Mouse (Mus musculus) spleen, adult 2 months (tissue): ENCODE measurements around the gene Efna3. TPM values are rescaled to one million over a fixed set of nuclear protein-coding genes. Genes with fewer than 3 reads are reported as not detected.

Experiments used
- DNase-seq, 2 experiments: peaks; one replicate each; pipeline versions ENCODE4 v3.0.0 to v3.0.0-alpha.2; 2012 to 2021; ENCODE audit warnings: low spot score in 2 of 2, low read depth in 1 of 2
- H3K27ac ChIP-seq: fragments of 200-500 bp; 2 replicates; pipeline ENCODE4 v1.5.1; 2012; ENCODE audit warnings: low read length, inconsistent platforms; ENCODE audit not compliant: insufficient read depth
- H3K27me3 ChIP-seq: fragments of 200-500 bp; 2 replicates; pipeline ENCODE4 v1.6.1; 2012; ENCODE audit warnings: mild to moderate bottlenecking, moderate library complexity, low read length, inconsistent platforms; ENCODE audit not compliant: control insufficient read depth, insufficient read depth
- H3K36me3 ChIP-seq: fragments of 200-500 bp; 2 replicates; pipeline ENCODE4 v1.6.1; 2012; ENCODE audit warnings: mild to moderate bottlenecking, low read length, inconsistent platforms; ENCODE audit not compliant: control insufficient read depth, insufficient read depth
- H3K4me1 ChIP-seq: fragments of 200-500 bp; 2 replicates; pipeline ENCODE4 v1.6.1; 2011; ENCODE audit warnings: inconsistent platforms; ENCODE audit not compliant: control insufficient read depth, insufficient read depth, insufficient read length
- H3K4me3 ChIP-seq: fragments of 200-500 bp; 2 replicates; pipeline ENCODE4 v1.5.1; 2011; ENCODE audit warnings: mild to moderate bottlenecking, inconsistent platforms; ENCODE audit not compliant: insufficient read depth, insufficient read length; ENCODE audit errors: extremely low read depth
- CTCF ChIP-seq: fragments of 200-500 bp; IDR thresholded peaks from 2 replicates; pipeline ENCODE4 v1.5.1; 2011; ENCODE audit warnings: mild to moderate bottlenecking, inconsistent platforms; ENCODE audit not compliant: insufficient read depth, insufficient read length, insufficient replicate concordance; ENCODE audit errors: extremely low read depth
- POLR2A ChIP-seq: fragments of 200-500 bp; IDR thresholded peaks from 2 replicates; pipeline ENCODE4 v1.6.1; 2011; ENCODE audit warnings: low read depth, low read length, inconsistent platforms
- WGBS: fragments of 180-500 bp; shearing (Covaris S2); methylation state at CpG from one replicate; pipeline ENCODE4 v1.1.7; 2018; 5-methylcytosine and 5-hydroxymethylcytosine counted together
- polyA plus RNA-seq: library from polyadenylated mRNA; depleted of rRNA; stranded (reverse); fragments of >200 nt; gene quantifications from 2 replicates; pipeline ENCODE4 v1.2.3, GENCODE M21; 2012

Efna3 gene
- polyA plus RNA-seq, 1 experiment: not detected

GRCm38 (mm10) chr3:89360237-89360636, 37.5 kb upstream of the Efna3 start:
- Histone ChIP-seq H3K4me1 (peaks cover 3% of the 10 kb centered on the region; the same call in 1 of the 2 replicates), H3K27me3 (no peaks in the 10 kb centered on the region), H3K4me3 (no peak overlapping the region), H3K36me3 (no peaks in the 10 kb centered on the region), H3K27ac (no peak overlapping the region)
- TF ChIP-seq CTCF (no peak), POLR2A (no peak)
- no peak for DNase-seq
- 20% methylated on average over 3 of the region's 3 CpGs for WGBS

GRCm38 (mm10) chr3:89359630-89360029, 36.9 kb upstream of the Efna3 start:
- no peak overlapping the region for H3K27ac ChIP-seq
- 84% methylated on average over 6 of the region's 6 CpGs for WGBS
- TF ChIP-seq POLR2A: no peak
- no peak for TF ChIP-seq CTCF
- H3K4me3 ChIP-seq: no peak overlapping the region
- no peak for DNase-seq
- H3K4me1 ChIP-seq: peaks cover 3% of the 10 kb centered on the region; the same call in 1 of the 2 replicates
- H3K36me3 ChIP-seq: no peaks in the 10 kb centered on the region
- H3K27me3 ChIP-seq: no peaks in the 10 kb centered on the region

- TF ChIP-seq POLR2A: no peak
- no peak for TF ChIP-seq CTCF
Observed at GRCm38 (mm10) chr3:89356029-89356428, 33.3 kb upstream of the Efna3 start.

GRCm38 (mm10) chr3:89355512-89355902, 32.7 kb upstream of the Efna3 start:
- 80% methylated on average over 6 of the region's 6 CpGs for WGBS
- Histone ChIP-seq H3K4me3 (no peak overlapping the region), H3K27ac (no peak overlapping the region), H3K4me1 (peaks cover 3% of the 10 kb centered on the region; the same call in 1 of the 2 replicates), H3K36me3 (no peaks in the 10 kb centered on the region), H3K27me3 (no peaks in the 10 kb centered on the region)
- no peak for DNase-seq
- TF ChIP-seq CTCF: no peak
- no peak for TF ChIP-seq POLR2A

More at GRCm38 (mm10) chr3:89356029-89356428, 33.3 kb upstream of the Efna3 start:
- no peak for DNase-seq
- Histone ChIP-seq H3K36me3 (no peaks in the 10 kb centered on the region), H3K4me3 (no peak overlapping the region), H3K27ac (no peak overlapping the region), H3K27me3 (no peaks in the 10 kb centered on the region), H3K4me1 (peaks cover 3% of the 10 kb centered on the region; the same call in 1 of the 2 replicates)
- 75% methylated on average over 9 of the region's 9 CpGs for WGBS

- 19% methylated on average over 5 of the region's 5 CpGs for WGBS
- H3K4me3 ChIP-seq: no peak overlapping the region
- H3K36me3 ChIP-seq: no peaks in the 10 kb centered on the region
- DNase-seq: peak; percentile 45 to 75
- H3K27me3 ChIP-seq: no peaks in the 10 kb centered on the region
- TF ChIP-seq POLR2A (no peak), CTCF (peak; percentile 77; the same call in 1 of the 2 replicates)
- no peak overlapping the region for H3K27ac ChIP-seq
- peaks cover 6% of the 10 kb centered on the region for H3K4me1 ChIP-seq
Observed at GRCm38 (mm10) chr3:89354816-89355511, 32.2 kb upstream of the Efna3 start.

- TF ChIP-seq POLR2A (no peak), CTCF (no peak)
- H3K4me3 ChIP-seq: no peak overlapping the region
- H3K27ac ChIP-seq: no peak overlapping the region
- WGBS: 86% methylated on average over 5 of the region's 5 CpGs
- H3K4me1 ChIP-seq: peaks cover 6% of the 10 kb centered on the region
- no peak for DNase-seq
- no peaks in the 10 kb centered on the region; the same call in 1 of the 2 replicates for H3K27me3 ChIP-seq
- H3K36me3 ChIP-seq: no peaks in the 10 kb centered on the region
Observed at GRCm38 (mm10) chr3:89351271-89351670, 28.5 kb upstream of the Efna3 start.
